Mouse (Mus musculus): Measurements from ENCODE around the gene Uso1.

Gene Uso1

DNA sequence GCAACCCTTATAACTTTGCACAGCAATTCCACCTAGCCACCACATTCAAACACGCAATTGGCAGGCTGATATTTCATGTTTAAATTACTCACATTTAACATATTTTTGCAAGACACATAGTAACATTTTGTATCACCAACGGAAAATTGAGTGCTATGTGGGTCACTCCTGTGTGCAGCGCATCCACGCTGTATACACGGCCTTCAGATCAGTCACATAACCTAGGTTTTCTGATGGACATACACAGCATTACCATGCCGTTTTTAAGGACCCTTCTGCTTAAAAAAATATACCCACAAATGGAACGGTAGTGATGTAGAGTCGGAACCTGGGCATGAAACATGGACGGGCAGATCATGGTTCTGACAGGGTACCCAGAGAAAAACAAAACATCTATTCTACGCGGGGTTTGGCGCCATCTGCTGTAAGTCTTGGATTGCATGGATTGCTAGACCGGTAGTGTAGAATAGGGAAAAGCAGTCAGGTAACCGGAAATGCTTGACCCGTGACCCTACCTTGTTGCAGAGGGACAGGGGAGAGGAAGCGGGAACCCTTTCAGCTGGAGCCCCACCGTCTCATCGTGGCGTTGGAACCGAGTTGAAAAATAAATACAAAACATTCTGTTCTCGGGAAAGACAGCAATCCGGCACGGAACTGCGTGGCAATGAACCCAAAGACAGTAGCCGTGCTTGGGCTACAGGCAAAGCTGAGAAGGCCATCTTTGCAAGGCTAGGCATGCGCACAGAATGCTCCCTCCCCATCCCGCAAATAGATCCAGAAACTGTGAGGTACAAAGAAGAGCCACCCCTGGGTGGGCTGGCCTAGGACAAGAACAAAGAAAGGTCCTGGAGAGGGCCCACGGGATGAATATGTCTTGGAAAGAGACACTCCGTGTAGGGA, 101.8 kb downstream of the Uso1 start:
- DNase-seq (ENCODE audit: low spot score in 2 of 2): peak; percentile 64 to 86

DNA sequence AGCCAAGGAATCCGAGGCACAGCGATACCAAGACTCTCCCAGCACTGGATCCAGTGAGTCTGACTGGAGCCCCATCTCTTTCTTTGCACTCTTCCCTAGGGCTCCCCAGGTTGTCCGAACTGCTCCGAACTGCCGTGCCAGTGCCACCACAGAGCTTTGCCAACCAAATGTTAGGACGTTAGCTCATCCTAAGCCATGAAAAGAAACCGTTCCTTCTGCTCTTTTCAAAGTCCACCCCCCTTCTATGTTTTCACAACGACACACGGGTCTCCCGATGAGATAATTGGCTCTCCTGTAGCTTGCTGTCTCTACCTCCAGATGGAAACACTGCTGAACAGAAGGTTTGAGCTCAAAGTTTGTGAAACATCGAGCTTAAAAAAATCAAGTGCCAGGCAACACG, 103.0 kb downstream of the Uso1 start:
- peak in 1 of 2 experiments; percentile 45 for DNase-seq (ENCODE audit: low spot score in 2 of 2)

DNA sequence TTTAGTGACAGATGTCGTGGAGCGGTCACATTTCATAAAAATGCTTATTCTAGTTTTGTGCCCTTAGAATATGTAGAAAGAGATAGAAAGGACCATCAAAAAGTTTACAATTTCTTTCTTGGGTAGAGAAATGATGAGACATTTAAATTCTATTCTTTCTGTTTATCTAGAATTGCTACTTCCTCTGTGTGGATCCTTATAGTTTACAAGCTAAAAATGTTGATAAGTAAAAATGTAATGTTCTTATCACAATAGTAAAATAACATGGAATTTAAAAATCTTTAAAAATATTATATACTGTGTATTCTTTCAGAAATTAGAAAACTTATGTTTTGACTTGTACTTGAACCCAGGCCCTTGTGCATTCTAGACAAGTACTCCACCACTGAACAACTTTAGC, 107.2 kb downstream of the Uso1 start:
- DNase-seq (ENCODE audit: low spot score in 2 of 2): no peak

DNA sequence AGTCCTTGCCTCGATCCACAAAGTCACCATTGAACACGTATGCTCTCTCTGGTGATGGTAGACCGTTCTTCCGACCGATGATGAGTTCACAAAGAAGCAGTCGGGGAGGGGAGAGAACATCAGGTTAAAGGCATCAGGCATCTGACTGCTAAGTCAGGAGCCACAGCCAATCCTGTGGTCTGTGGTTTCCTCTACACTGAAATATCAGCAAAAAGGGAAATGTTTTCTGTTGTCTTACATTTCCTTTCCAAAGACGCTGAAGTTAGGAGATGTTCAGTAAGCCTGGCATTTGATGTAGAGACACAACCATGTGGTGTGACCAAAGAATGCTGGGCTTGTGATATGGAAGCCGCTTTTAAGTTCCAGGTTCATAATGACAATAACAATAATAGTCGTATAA, 107.7 kb downstream of the Uso1 start:
- DNase-seq (ENCODE audit: low spot score in 2 of 2): no peak

DNA sequence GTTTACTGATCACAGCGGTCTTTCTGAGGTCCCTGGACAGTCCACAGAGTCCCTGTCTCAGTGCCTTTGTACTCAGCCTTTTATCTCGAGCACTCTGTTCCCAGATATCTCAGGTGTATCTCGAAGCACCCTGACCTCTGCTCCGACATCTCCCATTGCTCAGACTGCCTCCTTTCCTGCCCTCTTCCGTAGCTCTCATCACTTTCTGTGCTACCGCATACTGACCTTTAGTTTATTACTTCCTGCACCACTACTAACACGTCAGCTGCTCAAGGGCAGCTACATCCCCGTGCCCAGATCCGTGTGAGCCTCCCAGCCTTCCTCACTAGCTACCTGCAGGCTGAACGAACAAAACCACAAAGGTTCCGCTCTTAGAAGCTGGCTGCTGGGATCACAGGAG, 110.9 kb downstream of the Uso1 start:
- no peak for DNase-seq (ENCODE audit: low spot score in 2 of 2)

DNA sequence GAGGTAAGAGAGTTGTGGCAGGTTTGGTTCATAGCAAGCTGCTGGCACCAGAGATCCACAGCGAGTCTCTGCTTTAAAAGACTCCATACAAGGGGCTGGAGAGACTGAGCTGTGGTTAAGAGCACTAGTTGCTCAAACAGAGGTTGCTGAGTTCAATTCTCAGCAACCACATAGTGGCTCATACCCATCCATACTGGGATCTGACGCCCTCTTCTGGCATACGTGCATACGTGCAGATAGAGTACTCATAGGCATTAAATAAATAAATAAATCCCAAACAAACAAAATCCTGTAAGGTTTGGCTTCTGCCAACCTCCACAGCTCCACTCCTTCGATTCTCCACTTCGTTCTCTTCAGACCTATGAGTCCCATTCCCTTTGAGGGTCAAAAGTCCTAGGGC, 114.3 kb downstream of the Uso1 start:
- DNase-seq (ENCODE audit: low spot score in 2 of 2): no peak
